Mouse (Mus musculus) embryonic facial prominence, embryonic 15.5 days (tissue): ENCODE measurements around the gene Txnrd1. TPM values are rescaled to one million over a fixed set of nuclear protein-coding genes. Genes with fewer than 3 reads are reported as not detected.
A peak's percentile ranks its signal among the peaks of the same experiment; 100 is the strongest.

Experiments
- ATAC-seq: fragments of 200-750 bp; cut with Nextera tagmentation; 2 replicates; pipeline ENCODE4 v1.8.0; 2017; ENCODE audit warnings: low read depth, moderate TSS enrichment; ENCODE audit not compliant: insufficient number of reproducible peaks, low FRiP score, low TSS enrichment
- H3K27ac ChIP-seq: fragments of 300-500 bp; sonication (generic); replicated peaks from 2 replicates; pipeline ENCODE4 v1.5.1; 2015; ENCODE audit warnings: mild to moderate bottlenecking, inconsistent platforms
- H3K27me3 ChIP-seq: fragments of 300-500 bp; sonication (generic); 2 replicates; pipeline ENCODE4 v1.6.1; 2015; ENCODE audit warnings: inconsistent platforms
- H3K36me3 ChIP-seq: fragments of 300-500 bp; sonication (generic); 2 replicates; pipeline ENCODE4 v1.6.1; 2015; ENCODE audit warnings: mild to moderate bottlenecking, inconsistent platforms
- H3K4me1 ChIP-seq: fragments of 300-500 bp; sonication (generic); 2 replicates; pipeline ENCODE4 v1.6.1; 2015; ENCODE audit warnings: inconsistent platforms
- H3K4me2 ChIP-seq: fragments of 300-500 bp; sonication (generic); replicated peaks from 2 replicates; pipeline ENCODE4 v1.6.1; 2015; ENCODE audit warnings: mild to moderate bottlenecking, inconsistent platforms
- H3K4me3 ChIP-seq: fragments of 300-500 bp; sonication (generic); replicated peaks from 2 replicates; pipeline ENCODE4 v1.5.1; 2015; ENCODE audit warnings: mild to moderate bottlenecking, inconsistent platforms
- H3K9ac ChIP-seq: fragments of 300-500 bp; sonication (generic); 2 replicates; pipeline ENCODE4 v1.6.1; 2015; ENCODE audit warnings: inconsistent platforms
- H3K9me3 ChIP-seq: fragments of 300-500 bp; sonication (generic); replicated peaks from 2 replicates; pipeline ENCODE4 v1.6.1; 2016; ENCODE audit warnings: inconsistent platforms
- WGBS: fragments of 180-500 bp; shearing (Covaris S2); methylation state at CpG from one replicate; pipeline ENCODE4 v1.1.7; 2015; 5-methylcytosine and 5-hydroxymethylcytosine counted together
- polyA plus RNA-seq: library from polyadenylated mRNA; unstranded; fragments of >200 nt; fragmentation: Nextera tagmentation; extraction: Ambion mirVana; gene quantifications from 2 replicates; pipeline ENCODE4 v1.2.1, GENCODE M21; 2015

Txnrd1 gene
- polyA plus RNA-seq, 1 experiment from 2014 or later: 78.9 TPM

- Histone ChIP-seq H3K9me3 (no peaks in the 10 kb centered on the region), H3K4me1 (peaks cover 36% of the 10 kb centered on the region), H3K36me3 (peaks cover 33% of the 10 kb centered on the region; the same call in 1 of the 2 replicates), H3K27me3 (no peaks in the 10 kb centered on the region), H3K9ac (no peak within 1 kb of the TSS), H3K4me2 (no peak within 1 kb of the TSS), H3K27ac (no peak within 1 kb of the TSS), H3K4me3 (no peak within 1 kb of the TSS)
- no peak for ATAC-seq
- WGBS: 62% methylated on average over 9 of the region's 9 CpGs
Observed at GRCm38 (mm10) chr10:82866356-82866755, 32.6 kb downstream of the Txnrd1 start, which contains the start of gene Eid3. TSS of gene Eid3 (plus strand) at chr10:82866626.

- H3K4me3 ChIP-seq: no peak overlapping the region
- H3K27ac ChIP-seq: no peak overlapping the region
- H3K36me3 ChIP-seq: peaks cover 33% of the 10 kb centered on the region; the same call in 1 of the 2 replicates
- H3K4me1 ChIP-seq: peaks cover 31% of the 10 kb centered on the region
- no peaks in the 10 kb centered on the region for H3K9me3 ChIP-seq
- 88% methylated on average over 18 of the region's 18 CpGs for WGBS
- no peak overlapping the region for H3K4me2 ChIP-seq
- no peak for ATAC-seq
- H3K27me3 ChIP-seq: no peaks in the 10 kb centered on the region
- H3K9ac ChIP-seq: no peak overlapping the region
Observed at GRCm38 (mm10) chr10:82866832-82867231, 33.1 kb downstream of the Txnrd1 start.

- no peak for ATAC-seq
- H3K27me3 ChIP-seq: no peaks in the 10 kb centered on the region
- H3K4me2 ChIP-seq: no peak overlapping the region
- no peak overlapping the region for H3K4me3 ChIP-seq
- WGBS: 78% methylated on average over 6 of the region's 6 CpGs
- no peaks in the 10 kb centered on the region for H3K9me3 ChIP-seq
- no peak overlapping the region for H3K9ac ChIP-seq
- no peak overlapping the region for H3K27ac ChIP-seq
- H3K36me3 ChIP-seq: peaks cover 32% of the 10 kb centered on the region; the same call in 1 of the 2 replicates
- H3K4me1 ChIP-seq: peaks cover 14% of the 10 kb centered on the region
Observed at GRCm38 (mm10) chr10:82868418-82869086, 34.8 kb downstream of the Txnrd1 start.

- H3K27me3 ChIP-seq: no peaks in the 10 kb centered on the region
- 86% methylated on average over 10 of the region's 10 CpGs for WGBS
Observed at GRCm38 (mm10) chr10:82875446-82875845, 41.7 kb downstream of the Txnrd1 start.

GRCm38 (mm10) chr10:82876076-82876796, 42.5 kb downstream of the Txnrd1 start:
- H3K27ac ChIP-seq: no peak overlapping the region
- peaks cover 5% of the 10 kb centered on the region; the same call in 1 of the 2 replicates for H3K4me1 ChIP-seq
- H3K27me3 ChIP-seq: no peaks in the 10 kb centered on the region
- no peak overlapping the region for H3K9ac ChIP-seq
- no peak overlapping the region for H3K4me2 ChIP-seq
- WGBS: 68% methylated on average over 16 of the region's 16 CpGs
- no peak overlapping the region for H3K4me3 ChIP-seq
- H3K36me3 ChIP-seq: peaks cover 57% of the 10 kb centered on the region
- H3K9me3 ChIP-seq: no peaks in the 10 kb centered on the region
- ATAC-seq: no peak

More at GRCm38 (mm10) chr10:82875446-82875845, 41.7 kb downstream of the Txnrd1 start:
- ATAC-seq: no peak
- H3K4me2 ChIP-seq: no peak overlapping the region
- H3K4me1 ChIP-seq: peaks cover 5% of the 10 kb centered on the region; the same call in 1 of the 2 replicates
- no peak overlapping the region for H3K9ac ChIP-seq
- H3K27ac ChIP-seq: no peak overlapping the region
- H3K4me3 ChIP-seq: no peak overlapping the region
- peaks cover 55% of the 10 kb centered on the region for H3K36me3 ChIP-seq
- H3K9me3 ChIP-seq: no peaks in the 10 kb centered on the region

GRCm38 (mm10) chr10:82887354-82887753, 53.6 kb downstream of the Txnrd1 start:
- H3K9ac ChIP-seq: no peak overlapping the region
- no peaks in the 10 kb centered on the region for H3K9me3 ChIP-seq
- no peak overlapping the region for H3K4me3 ChIP-seq
- no peak for ATAC-seq
- no peaks in the 10 kb centered on the region for H3K27me3 ChIP-seq
- H3K27ac ChIP-seq: no peak overlapping the region
- H3K4me2 ChIP-seq: no peak overlapping the region
- peaks cover 11% of the 10 kb centered on the region for H3K4me1 ChIP-seq
- H3K36me3 ChIP-seq: peaks cover 69% of the 10 kb centered on the region
- 87% methylated on average over 6 of the region's 6 CpGs for WGBS

- Histone ChIP-seq H3K36me3 (peaks cover 63% of the 10 kb centered on the region), H3K4me3 (no peak overlapping the region)
- ATAC-seq: no peak
Observed at GRCm38 (mm10) chr10:82888576-82888975, 54.8 kb downstream of the Txnrd1 start.

GRCm38 (mm10) chr10:82889447-82889973, 55.8 kb downstream of the Txnrd1 start:
- no peak for ATAC-seq
- Histone ChIP-seq H3K27ac (peak overlapping the region; percentile 5; the same call in 1 of the 2 replicates), H3K36me3 (peaks cover 56% of the 10 kb centered on the region), H3K27me3 (no peaks in the 10 kb centered on the region), H3K4me2 (no peak overlapping the region), H3K4me3 (no peak overlapping the region), H3K9me3 (no peaks in the 10 kb centered on the region), H3K4me1 (peaks cover 11% of the 10 kb centered on the region), H3K9ac (no peak overlapping the region)
- WGBS: 43% methylated on average over 9 of the region's 9 CpGs

More at GRCm38 (mm10) chr10:82888576-82888975, 54.8 kb downstream of the Txnrd1 start:
- 86% methylated on average over 8 of the region's 8 CpGs for WGBS
- no peak overlapping the region for H3K4me2 ChIP-seq
- H3K4me1 ChIP-seq: peaks cover 11% of the 10 kb centered on the region
- H3K27ac ChIP-seq: no peak overlapping the region
- H3K9ac ChIP-seq: no peak overlapping the region
- H3K9me3 ChIP-seq: no peaks in the 10 kb centered on the region
- H3K27me3 ChIP-seq: no peaks in the 10 kb centered on the region

- H3K27me3 ChIP-seq: no peaks in the 10 kb centered on the region
- H3K9ac ChIP-seq: no peak overlapping the region
- no peak overlapping the region for H3K4me2 ChIP-seq
- 59% methylated on average over 2 of the region's 2 CpGs for WGBS
- no peak overlapping the region for H3K4me3 ChIP-seq
- H3K27ac ChIP-seq: no peak overlapping the region
- no peak for ATAC-seq
- no peaks in the 10 kb centered on the region for H3K9me3 ChIP-seq
- peaks cover 56% of the 10 kb centered on the region for H3K36me3 ChIP-seq
- H3K4me1 ChIP-seq: peaks cover 11% of the 10 kb centered on the region
Observed at GRCm38 (mm10) chr10:82890936-82891335, 57.2 kb downstream of the Txnrd1 start.

GRCm38 (mm10) chr10:82891427-82891826, 57.7 kb downstream of the Txnrd1 start:
- Histone ChIP-seq H3K4me3 (no peak overlapping the region), H3K4me2 (no peak overlapping the region), H3K9me3 (no peaks in the 10 kb centered on the region), H3K27ac (no peak overlapping the region), H3K27me3 (no peaks in the 10 kb centered on the region), H3K4me1 (peaks cover 11% of the 10 kb centered on the region), H3K36me3 (peaks cover 56% of the 10 kb centered on the region), H3K9ac (no peak overlapping the region)
- WGBS: 63% methylated on average over 7 of the region's 7 CpGs
- no peak for ATAC-seq

- Histone ChIP-seq H3K9me3 (no peaks in the 10 kb centered on the region), H3K4me3 (no peak overlapping the region), H3K27me3 (no peaks in the 10 kb centered on the region), H3K27ac (no peak overlapping the region), H3K4me1 (peaks cover 11% of the 10 kb centered on the region), H3K4me2 (no peak overlapping the region), H3K36me3 (peaks cover 58% of the 10 kb centered on the region), H3K9ac (no peak overlapping the region)
- ATAC-seq: no peak
- WGBS: 85% methylated on average over 9 of the region's 9 CpGs
Observed at GRCm38 (mm10) chr10:82892442-82893055, 58.8 kb downstream of the Txnrd1 start.
